ENCODE assay signal across 12 mouse cellular contexts in genomic region chr13:63525571-63526197, GRCm38 (mm10). TPM values are rescaled to one million over a fixed set of nuclear protein-coding genes. Genes with fewer than 3 reads are reported as not detected.
DNase-seq lines count a peak whose midpoint lies in the region; ATAC-seq lines count a peak whose summit lies in the region.
"Had no signal": no experiment of that assay in that cellular context is flagged by ENCODE, and none has a peak within 500 bp of the region (broad histone marks: within the 10 kb centered on the region; RNA-seq: fewer than 3 reads in every experiment).

No protein-coding gene starts in this region.

- no peak overlapping the region for H3K4me3 ChIP-seq in forebrain, embryonic 12.5 days (replicated peaks)
- no peak overlapping the region for H3K4me3 ChIP-seq in forebrain, embryonic 13.5 days
- H3K4me3 ChIP-seq in lung, embryonic 15.5 days = no peak overlapping the region
- no peak overlapping the region for H3K4me3 ChIP-seq in hindbrain, embryonic 13.5 days
- no peak overlapping the region for H3K4me3 ChIP-seq in neural tube, embryonic 14.5 days (ENCODE audit: low read depth, low read length)
- H3K4me3 ChIP-seq: heart, embryonic 10.5 days; liver, embryonic 15.5 days had no signal

- H3K27me3 ChIP-seq in forebrain, embryonic 12.5 days = peaks cover 21% of the 10 kb centered on the region
- H3K27me3 ChIP-seq in forebrain, embryonic 13.5 days = peaks cover 13% of the 10 kb centered on the region
- no peaks in the 10 kb centered on the region for H3K27me3 ChIP-seq in lung, embryonic 15.5 days
- H3K27me3 ChIP-seq in hindbrain, embryonic 13.5 days = no peaks in the 10 kb centered on the region
- no peaks in the 10 kb centered on the region for H3K27me3 ChIP-seq in neural tube, embryonic 14.5 days (ENCODE audit: control insufficient read depth, insufficient read depth, low read length)
- H3K27me3 ChIP-seq: liver, embryonic 15.5 days had no signal

- H3K9ac ChIP-seq in forebrain, embryonic 12.5 days = no peak overlapping the region
- H3K9ac ChIP-seq in forebrain, embryonic 13.5 days = no peak overlapping the region
- no peak overlapping the region for H3K9ac ChIP-seq in lung, embryonic 15.5 days
- H3K9ac ChIP-seq in hindbrain, embryonic 13.5 days = no peak overlapping the region
- no peak overlapping the region for H3K9ac ChIP-seq in neural tube, embryonic 14.5 days (replicated peaks; ENCODE audit: low read depth, low read length)
- H3K9ac ChIP-seq: liver, embryonic 15.5 days had no signal

- 0 out of 2 replicates have a peak overlapping the region, but pooled peaks have one; percentile 5 for H3K27ac ChIP-seq in forebrain, embryonic 12.5 days
- H3K27ac ChIP-seq in forebrain, embryonic 13.5 days = no peak overlapping the region
- peak overlapping the region; percentile 51 for H3K27ac ChIP-seq in lung, embryonic 15.5 days
- peak overlapping the region; percentile 55; the same call in 1 of the 2 replicates for H3K27ac ChIP-seq in hindbrain, embryonic 13.5 days
- peak overlapping the region; percentile 25 for H3K27ac ChIP-seq in neural tube, embryonic 14.5 days (ENCODE audit: low read depth, low read length)
- H3K27ac ChIP-seq: heart, embryonic 10.5 days; liver, embryonic 15.5 days had no signal

- no peak overlapping the region for H3K4me2 ChIP-seq in forebrain, embryonic 12.5 days
- H3K4me2 ChIP-seq in forebrain, embryonic 13.5 days = no peak overlapping the region
- H3K4me2 ChIP-seq in lung, embryonic 15.5 days = no peak overlapping the region
- H3K4me2 ChIP-seq in hindbrain, embryonic 13.5 days = no peak overlapping the region
- H3K4me2 ChIP-seq in neural tube, embryonic 14.5 days (ENCODE audit: low read depth, low read length) = no peak overlapping the region
- H3K4me2 ChIP-seq: liver, embryonic 15.5 days had no signal

- no peak for DNase-seq in lung, postnatal 36 days
- DNase-seq in retina, embryonic 14.5 days (ENCODE audit: low spot score) = no peak
- no peak for DNase-seq in left cerebral cortex, adult 9 months (ENCODE audit: low spot score in 2 of 2)
- DNase-seq: adrenal gland, postnatal 36 days; heart, postnatal 4 days had no signal

- H3K9me3 ChIP-seq in forebrain, embryonic 12.5 days = no peaks in the 10 kb centered on the region
- H3K9me3 ChIP-seq in forebrain, embryonic 13.5 days (replicated peaks) = no peaks in the 10 kb centered on the region
- no peaks in the 10 kb centered on the region for H3K9me3 ChIP-seq in lung, embryonic 15.5 days
- H3K9me3 ChIP-seq in hindbrain, embryonic 13.5 days = no peaks in the 10 kb centered on the region
- H3K9me3 ChIP-seq in neural tube, embryonic 14.5 days (ENCODE audit: control insufficient read depth, low read length) = no peaks in the 10 kb centered on the region
- H3K9me3 ChIP-seq: heart, embryonic 10.5 days; liver, embryonic 15.5 days had no signal

- WGBS in forebrain, embryonic 12.5 days = 45% methylated on average over 11 of the region's 11 CpGs
- WGBS in forebrain, embryonic 13.5 days = 44% methylated on average over 11 of the region's 11 CpGs
- 23% methylated on average over 11 of the region's 11 CpGs for WGBS in lung, embryonic 15.5 days
- 46% methylated on average over 11 of the region's 11 CpGs for WGBS in hindbrain, embryonic 13.5 days
- WGBS in neural tube, embryonic 14.5 days = 21% methylated on average over 11 of the region's 11 CpGs

- ATAC-seq in forebrain, embryonic 12.5 days (ENCODE audit: low FRiP score) = no peak
- ATAC-seq in forebrain, embryonic 13.5 days = no peak
- no peak for ATAC-seq in lung, embryonic 15.5 days (ENCODE audit: borderline replicate concordance, extremely low read depth, low FRiP score, low TSS enrichment)
- 0 out of 2 replicates have a peak, but pooled peaks have one; percentile 22 for ATAC-seq in hindbrain, embryonic 13.5 days (ENCODE audit: low FRiP score)
- no peak for ATAC-seq in neural tube, embryonic 14.5 days (ENCODE audit: low read depth)

- peaks cover 66% of the 10 kb centered on the region for H3K4me1 ChIP-seq in forebrain, embryonic 12.5 days
- H3K4me1 ChIP-seq in forebrain, embryonic 13.5 days = peaks cover 55% of the 10 kb centered on the region
- peaks cover 78% of the 10 kb centered on the region for H3K4me1 ChIP-seq in lung, embryonic 15.5 days
- H3K4me1 ChIP-seq in hindbrain, embryonic 13.5 days (replicated peaks) = peaks cover 58% of the 10 kb centered on the region
- H3K4me1 ChIP-seq in neural tube, embryonic 14.5 days (ENCODE audit: control insufficient read depth, insufficient read depth, low read length) = peaks cover 33% of the 10 kb centered on the region

- H3K36me3 ChIP-seq in forebrain, embryonic 12.5 days (replicated peaks) = peaks cover 82% of the 10 kb centered on the region
- H3K36me3 ChIP-seq in forebrain, embryonic 13.5 days (ENCODE audit: poor library complexity, severe bottlenecking) = peaks cover 63% of the 10 kb centered on the region
- peaks cover 76% of the 10 kb centered on the region for H3K36me3 ChIP-seq in lung, embryonic 15.5 days
- H3K36me3 ChIP-seq in hindbrain, embryonic 13.5 days = peaks cover 60% of the 10 kb centered on the region
- peaks cover 52% of the 10 kb centered on the region for H3K36me3 ChIP-seq in neural tube, embryonic 14.5 days (ENCODE audit: control insufficient read depth, insufficient read depth, low read length)

RNA-seq across cellular contexts. Expression of gene Fancc, which starts 28.6 kb away (rescaled TPM):
- polyA plus RNA-seq in forebrain, embryonic 12.5 days (2016; fragmentation: Nextera tagmentation; extraction: Ambion mirVana) = 21.0 and 23.0 TPM in 2 replicates
- polyA plus RNA-seq in forebrain, embryonic 13.5 days (2015; fragmentation: Nextera tagmentation; extraction: Ambion mirVana) = 13.7 and 18.1 TPM in 2 replicates
- polyA plus RNA-seq in lung, embryonic 15.5 days (2015; fragmentation: Nextera tagmentation; extraction: Ambion mirVana) = 25.2 and 28.7 TPM in 2 replicates
- 15.7 and 16.3 TPM in 2 replicates for polyA plus RNA-seq in hindbrain, embryonic 13.5 days (2015; fragmentation: Nextera tagmentation; extraction: Ambion mirVana)
- 14.6 and 16.1 TPM in 2 replicates for polyA plus RNA-seq in neural tube, embryonic 14.5 days (2014; fragmentation: Nextera tagmentation; extraction: Ambion mirVana)

RNA-seq across cellular contexts. Expression of gene Ptch1, which starts 47.7 kb away (rescaled TPM):
- 24.0 and 24.4 TPM in 2 replicates for polyA plus RNA-seq in forebrain, embryonic 12.5 days (2016; fragmentation: Nextera tagmentation; extraction: Ambion mirVana)
- polyA plus RNA-seq in forebrain, embryonic 13.5 days (2015; fragmentation: Nextera tagmentation; extraction: Ambion mirVana) = 11.3 and 16.0 TPM in 2 replicates
- 34.8 and 36.8 TPM in 2 replicates for polyA plus RNA-seq in lung, embryonic 15.5 days (2015; fragmentation: Nextera tagmentation; extraction: Ambion mirVana)
- 18.0 and 19.2 TPM in 2 replicates for polyA plus RNA-seq in hindbrain, embryonic 13.5 days (2015; fragmentation: Nextera tagmentation; extraction: Ambion mirVana)
- polyA plus RNA-seq in neural tube, embryonic 14.5 days (2014; fragmentation: Nextera tagmentation; extraction: Ambion mirVana) = 26.4 and 28.7 TPM in 2 replicates
